ENCODE assay signal across 1 mouse cellular context in the genomic region with DNA sequence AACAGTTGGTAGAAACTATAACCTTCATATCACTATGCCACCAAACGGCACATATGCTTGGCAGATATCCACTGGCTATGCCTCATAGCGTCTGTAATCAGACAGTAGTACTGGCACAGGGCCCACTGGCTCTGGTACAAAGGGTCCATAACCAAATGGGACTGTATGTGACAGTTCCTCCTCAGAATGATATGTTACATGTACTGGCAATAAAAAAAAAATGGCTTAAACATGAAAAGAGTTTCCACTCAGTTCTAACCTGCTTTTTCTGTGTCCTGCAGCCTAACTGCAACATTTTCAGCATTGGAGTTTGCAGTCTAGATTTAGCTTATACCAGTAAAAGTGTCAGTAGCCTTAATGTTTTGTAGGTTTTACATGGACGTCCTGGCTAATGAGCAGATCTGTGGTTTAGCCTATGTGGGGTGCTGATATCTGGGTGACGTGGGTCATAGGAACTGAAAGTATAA.
TF ChIP-seq lines count a peak whose summit lies in the region.

No protein-coding gene starts in this region.

TF ChIP-seq in MEL, 35 proteins besides CTCF, POLR2A, EP300 and RAD21 (continued from another document):
- TF ChIP-seq ELF1 (IDR thresholded peaks at IDR 0.05; ENCODE audit: low read depth, low read length) = peak; percentile 69
- TF ChIP-seq MYC (IDR thresholded peaks at IDR 0.05; ENCODE audit: low read depth, low read length) = peak; percentile 68; the same call in 1 of the 2 replicates
- TF ChIP-seq MEF2A (IDR thresholded peaks at IDR 0.05; ENCODE audit: extremely low read depth, insufficient replicate concordance, low read depth, low read length, poor library complexity, severe bottlenecking) = peak; percentile 57; the same call in 1 of the 2 replicates
- no peak for TF ChIP-seq MAZ (IDR thresholded peaks at IDR 0.05; ENCODE audit: low read depth, low read length)
- peak; percentile 59 for TF ChIP-seq KAT2A (conservative IDR thresholded peaks at IDR 0.05; ENCODE audit: low read depth, low read length)
- 0 out of 2 replicates have a peak, but pooled peaks have one; percentile 30 for TF ChIP-seq E2F4 (IDR thresholded peaks at IDR 0.05; ENCODE audit: borderline replicate concordance, low read depth, low read length)
- no peak for TF ChIP-seq JUND (IDR thresholded peaks at IDR 0.05; ENCODE audit: low read depth, low read length)
- TF ChIP-seq GABPA (IDR thresholded peaks at IDR 0.05; ENCODE audit: low read depth, low read length) = no peak
- TF ChIP-seq CHD1 (IDR thresholded peaks at IDR 0.05; ENCODE audit: low read depth, low read length) = 0 out of 2 replicates have a peak, but pooled peaks have one; percentile 86
- peak; percentile 61; the same call in 1 of the 2 replicates for TF ChIP-seq BHLHE40 (IDR thresholded peaks at IDR 0.05; ENCODE audit: borderline replicate concordance, low read depth, low read length)
- TF ChIP-seq GATA1 (IDR thresholded peaks at IDR 0.05; ENCODE audit: low read depth, low read length) = peak; percentile 94
- TF ChIP-seq CHD2 (IDR thresholded peaks at IDR 0.05; ENCODE audit: low read length) = no peak; the same call in 1 of the 2 replicates
- TF ChIP-seq TCF12 (IDR thresholded peaks at IDR 0.05; ENCODE audit: low read depth, low read length) = peak; percentile 92
- TF ChIP-seq RCOR1 (IDR thresholded peaks at IDR 0.05; ENCODE audit: low read depth, low read length) = peak; percentile 94
- TF ChIP-seq ZMIZ1 (IDR thresholded peaks at IDR 0.05; ENCODE audit: low read depth, low read length) = no peak
- no peak for TF ChIP-seq UBTF (IDR thresholded peaks at IDR 0.05; ENCODE audit: borderline replicate concordance, insufficient read depth, low read depth, low read length)
- TF ChIP-seq TBP (IDR thresholded peaks at IDR 0.05; ENCODE audit: low read depth, low read length) = no peak
TF ChIP-seq in MEL: peak in this region for 23.
